ENCODE assay signal across 8 mouse cellular contexts in genomic region chr1:64040831-64041383, GRCm38 (mm10).
A peak's percentile ranks its signal among the peaks of the same experiment; 100 is the strongest.
DNase-seq lines count a peak whose midpoint lies in the region; ATAC-seq and TF ChIP-seq lines count a peak whose summit lies in the region.

No protein-coding gene starts in this region.

- H3K4me1 ChIP-seq in forebrain, embryonic 10.5 days = peaks cover 28% of the 10 kb centered on the region
- peaks cover 37% of the 10 kb centered on the region for H3K4me1 ChIP-seq in forebrain, embryonic 13.5 days
- H3K4me1 ChIP-seq in cortical plate, adult 2 months (ENCODE audit: control insufficient read depth, insufficient read depth, low read length) = peaks cover 22% of the 10 kb centered on the region
- peaks cover 3% of the 10 kb centered on the region for H3K4me1 ChIP-seq in liver, embryonic 16.5 days (ENCODE audit: control insufficient read depth, low read depth, low read length)

- 65% methylated on average over 5 of the region's 5 CpGs for WGBS in forebrain, embryonic 10.5 days
- 62% methylated on average over 5 of the region's 5 CpGs for WGBS in forebrain, embryonic 13.5 days
- WGBS in liver, embryonic 16.5 days (ENCODE audit: insufficient replicate concordance) = 38% methylated on average over 5 of the region's 5 CpGs

- no peak for DNase-seq in forebrain, embryonic 10.5 days (ENCODE audit: extremely low spot score, low spot score)
- peak; percentile 34 for DNase-seq in kidney, adult 18-20 months
- no peak for DNase-seq in layer of hippocampus, adult 9-10 months (ENCODE audit: low spot score)
- DNase-seq in urinary bladder, postnatal 14 days (ENCODE audit: low spot score) = no peak

- no peak for ATAC-seq in forebrain, embryonic 13.5 days
- ATAC-seq in liver, embryonic 16.5 days (ENCODE audit: low read depth) = peak; percentile 47
- ATAC-seq in megakaryocyte progenitor cell, adult 5-6 weeks (replicated peaks; ENCODE audit: poor library complexity) = no peak

- TF ChIP-seq CTCF in cortical plate, adult 2 months (IDR thresholded peaks at IDR 0.05; ENCODE audit: extremely low read depth, insufficient read depth, low read length) = no peak

- no peak overlapping the region for H3K4me2 ChIP-seq in forebrain, embryonic 13.5 days
- no peak overlapping the region for H3K4me2 ChIP-seq in liver, embryonic 16.5 days (ENCODE audit: low read depth, low read length)

- TF ChIP-seq POLR2A in cortical plate, adult 2 months (IDR thresholded peaks at IDR 0.05; ENCODE audit: extremely low read depth, insufficient read depth, low read length) = no peak

- H3K36me3 ChIP-seq in forebrain, embryonic 10.5 days (replicated peaks) = peaks cover 13% of the 10 kb centered on the region
- H3K36me3 ChIP-seq in forebrain, embryonic 13.5 days (ENCODE audit: poor library complexity, severe bottlenecking) = peaks cover 21% of the 10 kb centered on the region
- no peaks in the 10 kb centered on the region for H3K36me3 ChIP-seq in liver, embryonic 16.5 days (ENCODE audit: control insufficient read depth, insufficient read depth)

- no peaks in the 10 kb centered on the region for H3K27me3 ChIP-seq in forebrain, embryonic 10.5 days (ENCODE audit: poor library complexity, severe bottlenecking)
- H3K27me3 ChIP-seq in forebrain, embryonic 13.5 days = no peaks in the 10 kb centered on the region
- no peaks in the 10 kb centered on the region for H3K27me3 ChIP-seq in liver, embryonic 16.5 days (ENCODE audit: control insufficient read depth, insufficient read depth, low read depth, low read length)

- H3K4me3 ChIP-seq in forebrain, embryonic 10.5 days = no peak overlapping the region
- no peak overlapping the region for H3K4me3 ChIP-seq in forebrain, embryonic 13.5 days
- no peak overlapping the region for H3K4me3 ChIP-seq in cortical plate, adult 2 months (ENCODE audit: insufficient read depth, low read length)
- H3K4me3 ChIP-seq in liver, embryonic 16.5 days (ENCODE audit: low read depth, low read length) = no peak overlapping the region

- peak overlapping the region; percentile 40; the same call in 1 of the 2 replicates for H3K27ac ChIP-seq in forebrain, embryonic 10.5 days
- no peak overlapping the region for H3K27ac ChIP-seq in forebrain, embryonic 13.5 days
- H3K27ac ChIP-seq in cortical plate, adult 2 months (ENCODE audit: insufficient read depth, low read length) = peak overlapping the region; percentile 62
- H3K27ac ChIP-seq in liver, embryonic 16.5 days (ENCODE audit: low read length) = no peak overlapping the region

- no peaks in the 10 kb centered on the region for H3K9me3 ChIP-seq in forebrain, embryonic 10.5 days
- H3K9me3 ChIP-seq in forebrain, embryonic 13.5 days (replicated peaks) = no peaks in the 10 kb centered on the region
- H3K9me3 ChIP-seq in liver, embryonic 16.5 days (replicated peaks; ENCODE audit: control insufficient read depth, low read length) = no peaks in the 10 kb centered on the region

- H3K9ac ChIP-seq in forebrain, embryonic 13.5 days = no peak overlapping the region
- H3K9ac ChIP-seq in liver, embryonic 16.5 days (ENCODE audit: low read depth, low read length) = no peak overlapping the region

Comparison
In these comparisons a context has a peak if more than half of its experiments do, and no peak if none do; other contexts are left out.
1. H3K27ac ChIP-seq: peak in forebrain, embryonic 10.5 days (single experiment) and cortical plate, adult 2 months (single experiment); none in forebrain, embryonic 13.5 days (single experiment) and liver, embryonic 16.5 days (single experiment).